Comparison of ENCODE assay signal across 12 mouse cellular contexts in genomic region chr1:88780262-88780661, GRCm38 (mm10).
"Had no signal": no experiment of that assay in that cellular context is flagged by ENCODE, and none has a peak within 500 bp of the region (broad histone marks: within the 10 kb centered on the region; RNA-seq: fewer than 3 reads in every experiment).

No protein-coding gene starts in this region.

- H3K36me3 ChIP-seq: limb, embryonic 10.5 days; liver, embryonic 15.5 days; midbrain, embryonic 13.5 days had no signal

- ATAC-seq: lung, postnatal 0 days; midbrain, embryonic 13.5 days had no signal

- DNase-seq: kidney, postnatal 4 days; lung, adult 2 months; lung, postnatal 36 days; right cerebral cortex, adult 18-20 months; right cerebral cortex, postnatal 25 days; thymus, postnatal 36 days had no signal

- H3K27me3 ChIP-seq: liver, embryonic 15.5 days; midbrain, embryonic 13.5 days had no signal

- H3K27ac ChIP-seq: kidney, postnatal 0 days; layer of hippocampus, adult 2 months; limb, embryonic 10.5 days; liver, embryonic 15.5 days; midbrain, embryonic 13.5 days had no signal

- H3K4me3 ChIP-seq: layer of hippocampus, adult 2 months; limb, embryonic 10.5 days; liver, embryonic 15.5 days; midbrain, embryonic 13.5 days had no signal
